ENCODE assay signal across 14 mouse cellular contexts in genomic region chr6:29707902-29708301, GRCm38 (mm10). TPM values are rescaled to one million over a fixed set of nuclear protein-coding genes. Genes with fewer than 3 reads are reported as not detected.
DNase-seq lines count a peak whose midpoint lies in the region; ATAC-seq and TF ChIP-seq lines count a peak whose summit lies in the region.
"Had no signal": no experiment of that assay in that cellular context is flagged by ENCODE, and none has a peak within 500 bp of the region (broad histone marks: within the 10 kb centered on the region; RNA-seq: fewer than 3 reads in every experiment).

No protein-coding gene starts in this region.

- DNase-seq in liver, postnatal 0 days: no peak
- DNase-seq in midbrain, embryonic 10.5 days (ENCODE audit: low spot score): peak; percentile 86
- DNase-seq in retina, postnatal 1 day: peak; percentile 76
- no peak for DNase-seq in testis, postnatal 10 days (ENCODE audit: low spot score)
- no peak for DNase-seq in thymus, postnatal 14 days
- DNase-seq in thymus, adult 2 months: no peak
- DNase-seq: adrenal gland, postnatal 10 days; lung, postnatal 36 days; right cerebral cortex, postnatal 25 days had no signal

- no peak for ATAC-seq in liver, embryonic 12.5 days
- no peak for ATAC-seq in liver, postnatal 0 days
- ATAC-seq in forebrain, embryonic 15.5 days (replicated peaks): peak; percentile 51; the same call in 1 of the 2 replicates
- ATAC-seq: intestine, postnatal 0 days had no signal

- TF ChIP-seq CTCF in liver, postnatal 0 days (IDR thresholded peaks at IDR 0.05; ENCODE audit: low read depth): no peak
- TF ChIP-seq CTCF in thymus, adult 2 months (IDR thresholded peaks at IDR 0.05; ENCODE audit: borderline replicate concordance, control insufficient read depth, extremely low read depth, insufficient read depth, low read length, poor library complexity): no peak

- peaks cover 98% of the 10 kb centered on the region for H3K36me3 ChIP-seq in liver, embryonic 12.5 days
- H3K36me3 ChIP-seq in liver, postnatal 0 days (replicated peaks; ENCODE audit: insufficient read depth, low read length): peaks cover 42% of the 10 kb centered on the region
- H3K36me3 ChIP-seq in forebrain, embryonic 15.5 days: no peaks in the 10 kb centered on the region
- H3K36me3 ChIP-seq in midbrain, embryonic 10.5 days: no peaks in the 10 kb centered on the region
- H3K36me3 ChIP-seq in thymus, adult 2 months (ENCODE audit: control insufficient read depth, insufficient read depth, low read length): no peaks in the 10 kb centered on the region
- H3K36me3 ChIP-seq: limb, embryonic 15.5 days had no signal

- TF ChIP-seq POLR2A in thymus, adult 2 months (IDR thresholded peaks at IDR 0.05; ENCODE audit: control insufficient read depth, extremely low read depth, insufficient read depth, low read length, poor library complexity): no peak

- WGBS in liver, embryonic 12.5 days (ENCODE audit: insufficient replicate concordance): 64% methylated on average over 2 of the region's 2 CpGs
- WGBS in liver, postnatal 0 days (ENCODE audit: insufficient replicate concordance): 91% methylated on average over 2 of the region's 2 CpGs
- 18% methylated on average over 2 of the region's 2 CpGs for WGBS in forebrain, embryonic 15.5 days
- WGBS in midbrain, embryonic 10.5 days: 4% methylated on average over 2 of the region's 2 CpGs
- 94% methylated on average over 2 of the region's 2 CpGs for WGBS in thymus, adult 2 months

- peaks cover 57% of the 10 kb centered on the region for H3K4me1 ChIP-seq in liver, embryonic 12.5 days
- H3K4me1 ChIP-seq in liver, postnatal 0 days (ENCODE audit: insufficient read depth): peaks cover 6% of the 10 kb centered on the region
- peaks cover 5% of the 10 kb centered on the region; the same call in 1 of the 2 replicates for H3K4me1 ChIP-seq in forebrain, embryonic 15.5 days
- H3K4me1 ChIP-seq in midbrain, embryonic 10.5 days: peaks cover 52% of the 10 kb centered on the region
- H3K4me1 ChIP-seq in thymus, adult 2 months (replicated peaks; ENCODE audit: control insufficient read depth, insufficient read depth, low read length): no peaks in the 10 kb centered on the region

- H3K27ac ChIP-seq in liver, embryonic 12.5 days: 0 out of 2 replicates have a peak overlapping the region, but pooled peaks have one; percentile 25
- no peak overlapping the region for H3K27ac ChIP-seq in liver, postnatal 0 days (ENCODE audit: low read depth)
- H3K27ac ChIP-seq in forebrain, embryonic 15.5 days (replicated peaks): no peak overlapping the region
- H3K27ac ChIP-seq in midbrain, embryonic 10.5 days (replicated peaks): peak overlapping the region; percentile 73
- H3K27ac ChIP-seq in thymus, adult 2 months (ENCODE audit: control insufficient read depth, insufficient read depth, low read length): no peak overlapping the region
- H3K27ac ChIP-seq: layer of hippocampus, adult 2 months; limb, embryonic 15.5 days had no signal

- H3K9ac ChIP-seq in liver, embryonic 12.5 days: peak overlapping the region; percentile 33; the same call in 1 of the 2 replicates
- H3K9ac ChIP-seq in liver, postnatal 0 days (replicated peaks): no peak overlapping the region
- H3K9ac ChIP-seq in forebrain, embryonic 15.5 days (replicated peaks): no peak overlapping the region
- H3K9ac ChIP-seq: limb, embryonic 15.5 days had no signal

- no peak overlapping the region for H3K4me3 ChIP-seq in liver, embryonic 12.5 days
- no peak overlapping the region for H3K4me3 ChIP-seq in liver, postnatal 0 days (ENCODE audit: low read depth, low read length)
- H3K4me3 ChIP-seq in forebrain, embryonic 15.5 days: no peak overlapping the region
- peak overlapping the region; percentile 14; the same call in 1 of the 2 replicates for H3K4me3 ChIP-seq in midbrain, embryonic 10.5 days
- H3K4me3 ChIP-seq in thymus, adult 2 months (ENCODE audit: control insufficient read depth, insufficient read depth, low read length): no peak overlapping the region
- H3K4me3 ChIP-seq: layer of hippocampus, adult 2 months; limb, embryonic 15.5 days had no signal

- no peaks in the 10 kb centered on the region for H3K27me3 ChIP-seq in liver, embryonic 12.5 days (replicated peaks)
- no peaks in the 10 kb centered on the region for H3K27me3 ChIP-seq in liver, postnatal 0 days (ENCODE audit: insufficient read depth, low read length)
- no peaks in the 10 kb centered on the region for H3K27me3 ChIP-seq in forebrain, embryonic 15.5 days
- H3K27me3 ChIP-seq in midbrain, embryonic 10.5 days (ENCODE audit: low read depth, poor library complexity, severe bottlenecking): peaks cover 32% of the 10 kb centered on the region
- H3K27me3 ChIP-seq in thymus, adult 2 months (ENCODE audit: control insufficient read depth, insufficient read depth, low read length): no peaks in the 10 kb centered on the region
- H3K27me3 ChIP-seq: limb, embryonic 15.5 days had no signal

- no peaks in the 10 kb centered on the region for H3K9me3 ChIP-seq in liver, embryonic 12.5 days (replicated peaks)
- no peaks in the 10 kb centered on the region for H3K9me3 ChIP-seq in liver, postnatal 0 days (ENCODE audit: low read length)
- H3K9me3 ChIP-seq in forebrain, embryonic 15.5 days: no peaks in the 10 kb centered on the region
- H3K9me3 ChIP-seq in midbrain, embryonic 10.5 days (replicated peaks): no peaks in the 10 kb centered on the region
- H3K9me3 ChIP-seq: limb, embryonic 15.5 days had no signal

- TF ChIP-seq EP300 in liver, postnatal 0 days (IDR thresholded peaks at IDR 0.05; ENCODE audit: low read depth): no peak

- no peak overlapping the region for H3K4me2 ChIP-seq in liver, embryonic 12.5 days
- no peak overlapping the region for H3K4me2 ChIP-seq in liver, postnatal 0 days (ENCODE audit: low read depth, low read length)
- no peak overlapping the region for H3K4me2 ChIP-seq in forebrain, embryonic 15.5 days (replicated peaks)
- H3K4me2 ChIP-seq: limb, embryonic 15.5 days had no signal

RNA-seq across cellular contexts. Expression of gene Tspan33, which starts 13.9 kb away (rescaled TPM):
- 197 and 203 TPM in 2 replicates for polyA plus RNA-seq in liver, embryonic 12.5 days (2016; fragmentation: Nextera tagmentation; extraction: Ambion mirVana)
- polyA plus RNA-seq in liver, postnatal 0 days (2015; fragmentation: Nextera tagmentation; extraction: Ambion mirVana): 84.8 and 87.5 TPM in 2 replicates
- polyA plus RNA-seq in forebrain, embryonic 15.5 days (2015; fragmentation: Nextera tagmentation; extraction: Ambion mirVana): 5.0 and 7.4 TPM in 2 replicates
- polyA plus RNA-seq in midbrain, embryonic 10.5 days (2016; fragmentation: Nextera tagmentation; extraction: Ambion mirVana): 10.9 and 12.2 TPM in 2 replicates
- polyA plus RNA-seq in thymus, adult 2 months (2012; rRNA removed): 4.6 and 6.1 TPM in 2 replicates

RNA-seq across cellular contexts. Expression of gene Smo, which starts 27.4 kb away (rescaled TPM):
- polyA plus RNA-seq in liver, embryonic 12.5 days (2016; fragmentation: Nextera tagmentation; extraction: Ambion mirVana): 10.4 and 11.1 TPM in 2 replicates
- polyA plus RNA-seq in liver, postnatal 0 days (2015; fragmentation: Nextera tagmentation; extraction: Ambion mirVana): 2.2 and 2.5 TPM in 2 replicates
- polyA plus RNA-seq in forebrain, embryonic 15.5 days (2015; fragmentation: Nextera tagmentation; extraction: Ambion mirVana): 14.4 and 16.3 TPM in 2 replicates
- 49.6 and 51.7 TPM in 2 replicates for polyA plus RNA-seq in midbrain, embryonic 10.5 days (2016; fragmentation: Nextera tagmentation; extraction: Ambion mirVana)
- polyA plus RNA-seq in thymus, adult 2 months (2012; rRNA removed): 48.9 and 51.4 TPM in 2 replicates

RNA-seq across cellular contexts. Expression of gene Ahcyl2, which starts 59.9 kb away (rescaled TPM):
- 8.6 and 10.2 TPM in 2 replicates for polyA plus RNA-seq in liver, embryonic 12.5 days (2016; fragmentation: Nextera tagmentation; extraction: Ambion mirVana)
- polyA plus RNA-seq in liver, postnatal 0 days (2015; fragmentation: Nextera tagmentation; extraction: Ambion mirVana): 2.0 TPM in 2 replicates
- polyA plus RNA-seq in forebrain, embryonic 15.5 days (2015; fragmentation: Nextera tagmentation; extraction: Ambion mirVana): 12.9 and 13.0 TPM in 2 replicates
- polyA plus RNA-seq in midbrain, embryonic 10.5 days (2016; fragmentation: Nextera tagmentation; extraction: Ambion mirVana): 12.5 and 13.7 TPM in 2 replicates
- polyA plus RNA-seq in thymus, adult 2 months (2012; rRNA removed): 35.3 and 44.1 TPM in 2 replicates

Comparison
In these comparisons a context has a peak if more than half of its experiments do, and no peak if none do; other contexts are left out.
1. H3K27ac ChIP-seq: peak in liver, embryonic 12.5 days (single experiment) and midbrain, embryonic 10.5 days (single experiment); none in liver, postnatal 0 days (single experiment), forebrain, embryonic 15.5 days (single experiment) and thymus, adult 2 months (single experiment).
2. DNase-seq: peak in midbrain, embryonic 10.5 days (single experiment) and retina, postnatal 1 day (single experiment); none in liver, postnatal 0 days (single experiment), testis, postnatal 10 days (single experiment), thymus, postnatal 14 days (single experiment) and thymus, adult 2 months (single experiment).